Mouse (Mus musculus): ENCODE results near the gene Frem1.

- TF ChIP-seq POLR2A (IDR thresholded peaks at IDR 0.05; ENCODE audit: borderline replicate concordance, extremely low read depth, insufficient read depth, insufficient read length, poor library complexity, severe bottlenecking), result no peak
- no peak for TF ChIP-seq CTCF (IDR thresholded peaks at IDR 0.05; ENCODE audit: borderline replicate concordance, extremely low read depth, insufficient read depth, insufficient read length)
These were observed 184.3 kb downstream of the Frem1 start for GRCm38 (mm10) chr4:82867731-82868445.

Data from brain, embryonic 14.5 days (tissue).